Mouse (Mus musculus): ENCODE results near the gene Gatad2a. TPM values are rescaled to one million over a fixed set of nuclear protein-coding genes. Genes with fewer than 3 reads are reported as not detected.
A peak's percentile ranks its signal among the peaks of the same experiment; 100 is the strongest.
"Not testable (repeated sequence)": the region's sequence is repeated elsewhere in the genome, so short reads cannot be mapped to it uniquely, and the experiment has no call there.

Gene Gatad2a
- total and polyA plus RNA-seq, 3 experiments: 24.7 to 36.4 (median 36.4) TPM

DNA sequence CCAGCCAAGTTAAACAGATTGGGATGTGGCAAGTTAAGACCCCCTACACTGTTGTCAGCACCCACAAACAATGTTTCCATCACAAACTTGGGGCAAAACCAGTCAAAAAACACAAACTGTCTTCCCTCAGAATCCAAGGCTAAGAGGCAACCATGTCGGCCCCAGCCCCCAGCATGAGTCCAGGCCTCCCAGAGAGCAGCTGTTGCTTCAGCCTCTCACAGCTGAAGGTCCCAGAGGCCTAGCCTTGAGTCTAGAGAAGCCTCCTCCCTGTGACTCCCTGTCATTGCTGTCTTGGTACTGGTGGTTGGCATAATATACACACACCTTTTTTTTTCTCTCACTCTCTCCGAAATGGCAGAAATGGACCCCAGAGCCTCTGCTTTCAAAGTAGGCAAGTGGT lies 39.5 kb downstream of the Gatad2a start:
- no peak overlapping the region for H3K9ac ChIP-seq (ENCODE audit: low read depth, low read length)
- DNase-seq: no peak
- TF ChIP-seq EP300 (IDR thresholded peaks at IDR 0.05; ENCODE audit: insufficient read depth, low read depth, low read length) (no peak), POLR2A (IDR thresholded peaks at IDR 0.05; ENCODE audit: insufficient read depth, low read depth, low read length) (no peak), CTCF (IDR thresholded peaks at IDR 0.05) (no peak)
- H3K27ac ChIP-seq: peak overlapping the region; percentile 66
- peaks cover 44% of the 10 kb centered on the region for H3K4me1 ChIP-seq (ENCODE audit: control insufficient read depth, insufficient read depth, low read length)
- intact Hi-C loops (cut with DNase I): loop anchor here (2.0 to 5.0 kb wide), 3 partner anchors 22 to 46 kb away; no protein-coding TSS in a partner anchor
- no peak overlapping the region for H3K4me3 ChIP-seq
- H3K27me3 ChIP-seq (ENCODE audit: control insufficient read depth, insufficient read depth, low read length): no peaks in the 10 kb centered on the region
- peaks cover 18% of the 10 kb centered on the region for H3K79me2 ChIP-seq (replicated peaks; ENCODE audit: control insufficient read depth, insufficient read depth, low read length)
- peaks cover 14% of the 10 kb centered on the region for H3K36me3 ChIP-seq (ENCODE audit: control insufficient read depth, insufficient read depth, low read length)
- WGBS: 70% methylated on average over 2 of the region's 2 CpGs

DNA sequence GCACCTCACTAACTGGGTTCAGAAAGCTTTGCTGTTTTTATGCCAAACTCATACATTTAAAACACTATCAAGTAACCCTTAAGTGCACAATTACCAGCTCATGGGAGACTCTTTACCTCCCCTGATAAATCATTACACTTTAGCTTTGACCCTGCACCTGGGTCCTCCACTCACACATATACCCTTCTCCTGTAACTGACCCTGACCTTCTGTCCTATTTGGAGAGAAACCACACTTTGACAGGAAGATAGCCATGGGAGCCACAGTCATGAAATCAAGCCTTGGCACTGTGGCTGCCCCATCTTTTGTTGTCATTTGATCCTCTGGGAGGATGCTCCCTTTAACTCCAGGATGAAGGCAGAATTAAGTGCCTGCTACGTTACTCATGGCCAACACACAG lies 41.5 kb downstream of the Gatad2a start:
- Histone ChIP-seq H3K27ac (0 out of 2 replicates have a peak overlapping the region, but pooled peaks have one; percentile 3), H3K9ac (ENCODE audit: low read depth, low read length) (no peak overlapping the region), H3K36me3 (ENCODE audit: control insufficient read depth, insufficient read depth, low read length) (peaks cover 14% of the 10 kb centered on the region), H3K79me2 (replicated peaks; ENCODE audit: control insufficient read depth, insufficient read depth, low read length) (peaks cover 18% of the 10 kb centered on the region), H3K27me3 (ENCODE audit: control insufficient read depth, insufficient read depth, low read length) (no peaks in the 10 kb centered on the region), H3K4me1 (ENCODE audit: control insufficient read depth, insufficient read depth, low read length) (peaks cover 40% of the 10 kb centered on the region), H3K4me3 (no peak overlapping the region)
- intact Hi-C loops (cut with DNase I): loop anchor here (5.0 kb wide), 2 partner anchors 32 to 48 kb away; no protein-coding TSS in a partner anchor
- TF ChIP-seq POLR2A (IDR thresholded peaks at IDR 0.05; ENCODE audit: insufficient read depth, low read depth, low read length) (no peak), EP300 (IDR thresholded peaks at IDR 0.05; ENCODE audit: insufficient read depth, low read depth, low read length) (no peak), CTCF (IDR thresholded peaks at IDR 0.05) (no peak)
- DNase-seq: no peak
- whole genome bisulfite sequencing: 57% methylated on average over 1 of the region's 1 CpGs

GRCm38 (mm10) chr8:69954213-69954612 lies 42.0 kb downstream of the Gatad2a start:
- no peak overlapping the region for H3K4me3 ChIP-seq
- peaks cover 18% of the 10 kb centered on the region for H3K79me2 ChIP-seq (replicated peaks; ENCODE audit: control insufficient read depth, insufficient read depth, low read length)
- 42% methylated on average over 4 of the region's 4 CpGs for WGBS
- peak overlapping the region; percentile 3; the same call in 1 of the 2 replicates for H3K27ac ChIP-seq
- no peak overlapping the region for H3K9ac ChIP-seq (ENCODE audit: low read depth, low read length)
- no peaks in the 10 kb centered on the region for H3K27me3 ChIP-seq (ENCODE audit: control insufficient read depth, insufficient read depth, low read length)
- DNase-seq: no peak
- intact Hi-C loops (cut with DNase I): no loop called here
- peaks cover 36% of the 10 kb centered on the region for H3K4me1 ChIP-seq (ENCODE audit: control insufficient read depth, insufficient read depth, low read length)
- peaks cover 13% of the 10 kb centered on the region for H3K36me3 ChIP-seq (ENCODE audit: control insufficient read depth, insufficient read depth, low read length)
- TF ChIP-seq POLR2A (IDR thresholded peaks at IDR 0.05; ENCODE audit: insufficient read depth, low read depth, low read length) (no peak), CTCF (IDR thresholded peaks at IDR 0.05) (no peak), EP300 (IDR thresholded peaks at IDR 0.05; ENCODE audit: insufficient read depth, low read depth, low read length) (no peak)

- H3K27me3 ChIP-seq (ENCODE audit: control insufficient read depth, insufficient read depth, low read length): no peaks in the 10 kb centered on the region
- intact Hi-C loops (cut with DNase I): no loop called here
- no peak for DNase-seq
- no peak for TF ChIP-seq EP300 (IDR thresholded peaks at IDR 0.05; ENCODE audit: insufficient read depth, low read depth, low read length)
- no peak for TF ChIP-seq CTCF (IDR thresholded peaks at IDR 0.05)
- TF ChIP-seq POLR2A (IDR thresholded peaks at IDR 0.05; ENCODE audit: insufficient read depth, low read depth, low read length): no peak
- peaks cover 11% of the 10 kb centered on the region for H3K4me1 ChIP-seq (ENCODE audit: control insufficient read depth, insufficient read depth, low read length)
- peaks cover 9% of the 10 kb centered on the region for H3K79me2 ChIP-seq (replicated peaks; ENCODE audit: control insufficient read depth, insufficient read depth, low read length)
- no peaks in the 10 kb centered on the region; the same call in 1 of the 2 replicates for H3K36me3 ChIP-seq (ENCODE audit: control insufficient read depth, insufficient read depth, low read length)
- no peak overlapping the region for H3K27ac ChIP-seq
- WGBS: 90% methylated on average over 2 of the region's 2 CpGs
- H3K9ac ChIP-seq (ENCODE audit: low read depth, low read length): no peak overlapping the region
- H3K4me3 ChIP-seq: no peak overlapping the region
These were observed 45.9 kb downstream of the Gatad2a start for GRCm38 (mm10) chr8:69950300-69950699.

GRCm38 (mm10) chr8:69942495-69942894 lies 53.7 kb downstream of the Gatad2a start:
- H3K4me1 ChIP-seq (ENCODE audit: control insufficient read depth, insufficient read depth, low read length): peaks cover 24% of the 10 kb centered on the region
- not testable (repeated sequence) for H3K36me3 ChIP-seq (ENCODE audit: control insufficient read depth, insufficient read depth, low read length)

GRCm38 (mm10) chr8:69940386-69940785 lies 55.8 kb downstream of the Gatad2a start:
- Histone ChIP-seq H3K27ac (peak overlapping the region; percentile 28; the same call in 1 of the 2 replicates), H3K9ac (ENCODE audit: low read depth, low read length) (no peak overlapping the region), H3K36me3 (ENCODE audit: control insufficient read depth, insufficient read depth, low read length) (peaks cover 3% of the 10 kb centered on the region; the same call in 1 of the 2 replicates), H3K4me1 (ENCODE audit: control insufficient read depth, insufficient read depth, low read length) (peaks cover 40% of the 10 kb centered on the region), H3K79me2 (replicated peaks; ENCODE audit: control insufficient read depth, insufficient read depth, low read length) (peaks cover 9% of the 10 kb centered on the region), H3K27me3 (ENCODE audit: control insufficient read depth, insufficient read depth, low read length) (no peaks in the 10 kb centered on the region), H3K4me3 (no peak overlapping the region)
- no peak for DNase-seq
- TF ChIP-seq EP300 (IDR thresholded peaks at IDR 0.05; ENCODE audit: insufficient read depth, low read depth, low read length) (no peak), POLR2A (IDR thresholded peaks at IDR 0.05; ENCODE audit: insufficient read depth, low read depth, low read length) (no peak), CTCF (IDR thresholded peaks at IDR 0.05) (no peak)
- intact Hi-C loops (cut with DNase I): no loop called here
- WGBS: 62% methylated on average over 2 of the region's 2 CpGs

More at GRCm38 (mm10) chr8:69942495-69942894, 53.7 kb downstream of the Gatad2a start:
- intact Hi-C loops (cut with DNase I); H3K4me3 ChIP-seq; DNase-seq; H3K9ac ChIP-seq (ENCODE audit: low read depth, low read length); H3K27me3 ChIP-seq (ENCODE audit: control insufficient read depth, insufficient read depth, low read length); H3K27ac ChIP-seq: not testable (repeated sequence)
- WGBS: 70% methylated on average over 3 of the region's 3 CpGs
- peaks cover 10% of the 10 kb centered on the region for H3K79me2 ChIP-seq (replicated peaks; ENCODE audit: control insufficient read depth, insufficient read depth, low read length)
